Mouse (Mus musculus): ENCODE data around the gene Tbx21.

DNA sequence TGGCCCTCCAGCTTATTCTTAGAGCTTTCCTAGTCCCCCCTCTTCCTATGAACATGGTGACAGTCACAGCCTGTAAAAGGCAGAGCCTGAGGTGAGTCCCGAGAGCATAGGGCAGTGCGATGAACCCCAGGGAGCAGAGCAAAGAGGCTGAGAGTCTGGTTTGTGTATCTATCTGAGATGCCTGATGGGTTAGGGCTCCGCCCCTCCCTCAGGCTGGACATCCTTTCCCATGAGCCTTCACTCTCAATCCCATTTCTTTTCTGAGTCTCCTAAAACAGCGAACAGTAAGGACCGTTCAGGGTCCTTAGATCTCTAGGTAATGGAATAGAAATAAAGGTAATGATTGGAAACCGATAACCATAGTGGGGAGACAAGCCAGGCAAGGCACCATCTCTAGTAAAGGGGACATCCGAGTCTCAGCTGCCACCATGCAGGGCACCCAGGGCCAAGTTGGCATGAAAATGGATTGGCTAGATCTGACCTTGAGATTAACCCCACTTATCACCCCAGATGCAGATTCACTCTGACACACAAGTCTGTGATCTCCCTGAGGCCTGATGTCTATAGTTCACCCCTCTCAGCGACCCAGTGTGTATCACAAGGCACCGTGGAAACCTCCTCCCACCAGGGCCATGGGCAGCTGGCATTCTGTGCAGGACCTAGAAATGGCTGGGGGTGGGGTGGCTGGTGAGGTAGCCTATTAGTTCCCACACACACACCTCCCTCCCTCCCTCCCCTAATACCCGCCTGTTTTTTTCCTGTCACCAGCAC, 9.3 kb upstream of the Tbx21 start:
- TF ChIP-seq USF1 (IDR thresholded peaks at IDR 0.05; ENCODE audit: low read depth) = no peak
- TF ChIP-seq MAX (IDR thresholded peaks at IDR 0.05) = no peak
- no peak for TF ChIP-seq CTCF (IDR thresholded peaks at IDR 0.05; ENCODE audit: control insufficient read depth, insufficient read depth, insufficient read length)
- no peak for TF ChIP-seq MYOD1 (IDR thresholded peaks at IDR 0.05; ENCODE audit: control insufficient read depth, insufficient read length, low read depth)
- TF ChIP-seq FOSL1 (IDR thresholded peaks at IDR 0.05; ENCODE audit: insufficient read depth, low read length, poor library complexity, severe bottlenecking) = no peak

Data from C2C12 (cell line).